Mouse (Mus musculus) neutrophil, adult 59 days (primary cell): ENCODE results near the gene Tstd2. TPM values are rescaled to one million over a fixed set of nuclear protein-coding genes. Genes with fewer than 3 reads are reported as not detected.

ENCODE experiments used
- total RNA-seq, 2 experiments: library from RNA; stranded (reverse); gene quantifications; 1 replicate in 1 of 2; 2 replicates in 1 of 2; pipeline ENCODE4 v1.2.4; 2023

Gene Tstd2
- total RNA-seq, result 10 to 100 TPM; 23.8 to 25.4 TPM

DNA sequence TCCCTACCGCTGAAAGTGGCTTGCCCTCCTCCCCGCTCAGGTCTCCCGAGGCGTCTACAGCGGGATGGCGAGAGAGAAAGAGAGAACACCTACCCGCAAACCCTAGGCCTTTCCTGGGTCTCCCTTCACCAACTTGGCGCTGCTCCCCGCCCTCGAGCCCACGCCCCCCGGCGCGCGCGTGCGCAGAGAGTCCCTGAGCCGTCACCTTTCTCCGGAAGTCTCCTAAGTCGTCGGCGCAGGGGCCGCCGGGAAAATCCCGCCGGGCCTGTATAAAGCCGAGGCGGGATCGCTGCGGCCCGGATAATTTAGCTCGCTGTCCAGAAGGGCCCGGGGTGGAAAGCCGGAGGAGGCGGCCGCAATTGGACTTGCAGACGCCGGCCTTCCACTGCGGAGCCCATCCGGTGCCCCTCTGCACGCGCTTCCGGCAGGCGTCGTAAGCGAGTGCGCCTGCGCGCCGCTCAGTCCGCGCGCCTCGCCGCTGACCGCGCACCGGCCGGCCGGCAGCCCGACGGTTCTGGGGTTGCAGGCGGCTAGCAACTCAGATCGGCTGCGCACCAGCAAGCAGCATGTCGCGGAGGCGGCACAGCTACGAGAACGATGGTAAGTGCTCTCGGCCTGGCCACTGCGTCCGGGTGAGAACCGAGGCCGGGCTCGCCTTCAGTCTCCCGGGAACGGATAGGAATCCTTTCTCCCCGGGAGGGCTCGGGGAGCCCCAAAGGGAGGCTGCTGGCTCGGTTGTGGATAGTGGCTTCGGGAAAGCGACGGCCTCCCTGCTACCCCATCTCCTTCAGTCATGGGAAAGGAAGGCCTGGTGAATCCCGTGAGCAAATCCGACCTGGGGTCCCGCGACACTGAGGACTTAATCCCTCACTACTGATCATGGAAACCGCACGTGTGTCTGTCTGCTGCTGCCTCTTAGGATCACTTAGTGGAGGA is at the start of gene Tstd2, which contains the start of gene Ncbp1:
Tstd2 (minus strand) TSS at position 408 of the 936 bp plus-strand sequence.
Ncbp1 (plus strand) TSS at position 327 of the 936 bp plus-strand sequence.

Other genes with a start within 250 kb of the Tstd2 start
- gene Ccdc180, start 248.4 kb downstream of the Tstd2 start, total RNA-seq, result 1 to 10 TPM; 2.2 TPM
- gene Tdrd7, start 173.4 kb downstream of the Tstd2 start, total RNA-seq, result 10 to 100 TPM; 37.8 to 42.1 TPM
- gene Tmod1, start 99.8 kb downstream of the Tstd2 start, total RNA-seq, result 1 to 10 TPM in 1 of 2 experiments, under 1 TPM in 1; 0.33 to 2.3 TPM
- gene Ncbp1, start 81 bp downstream of the Tstd2 start, total RNA-seq, result 10 to 100 TPM; 32.0 to 34.7 TPM
- 10 to 100 TPM; 15.7 to 19.3 TPM for gene Xpa, start 57.6 kb upstream of the Tstd2 start, total RNA-seq
- not detected for gene Foxe1, start 204.9 kb upstream of the Tstd2 start, total RNA-seq